Mouse (Mus musculus): ENCODE measurements around the gene Rab4a. TPM values are rescaled to one million over a fixed set of nuclear protein-coding genes. Genes with fewer than 3 reads are reported as not detected.

Rab4a gene
- polyA plus RNA-seq, 1 experiment from 2014 or later = 70.2 TPM

GRCm38 (mm10) chr8:123764671-123765070, 41.1 kb upstream of the Rab4a start:
- WGBS = 34% methylated on average over 4 of the region's 4 CpGs
- H3K27me3 ChIP-seq (ENCODE audit: control insufficient read depth, insufficient read depth, low read length) = no peaks in the 10 kb centered on the region; the same call in 1 of the 2 replicates

GRCm38 (mm10) chr8:123766516-123766915, 39.3 kb upstream of the Rab4a start:
- 92% methylated on average over 4 of the region's 4 CpGs for WGBS
- H3K27ac ChIP-seq (ENCODE audit: low read depth, low read length) = no peak overlapping the region
- no peaks in the 10 kb centered on the region for H3K9me3 ChIP-seq (ENCODE audit: control insufficient read depth, low read length)
- H3K4me1 ChIP-seq (replicated peaks; ENCODE audit: control insufficient read depth, insufficient read depth, low read length) = peaks cover 2% of the 10 kb centered on the region; the same call in 1 of the 2 replicates
- no peak overlapping the region for H3K9ac ChIP-seq (ENCODE audit: low read length)
- H3K4me3 ChIP-seq (ENCODE audit: low read depth, low read length) = no peak overlapping the region
- no peaks in the 10 kb centered on the region for H3K36me3 ChIP-seq (ENCODE audit: control insufficient read depth, insufficient read depth, low read length)
- H3K4me2 ChIP-seq (ENCODE audit: low read depth, low read length, severe bottlenecking) = no peak overlapping the region
- H3K27me3 ChIP-seq (ENCODE audit: control insufficient read depth, insufficient read depth, low read length) = no peaks in the 10 kb centered on the region; the same call in 1 of the 2 replicates
- no peak for DNase-seq (ENCODE audit: low spot score)
- no peak for ATAC-seq (replicated peaks; ENCODE audit: low FRiP score)

More at GRCm38 (mm10) chr8:123764671-123765070, 41.1 kb upstream of the Rab4a start:
- no peak for DNase-seq (ENCODE audit: low spot score)
- no peak for ATAC-seq (replicated peaks; ENCODE audit: low FRiP score)
- Histone ChIP-seq H3K36me3 (ENCODE audit: control insufficient read depth, insufficient read depth, low read length) (no peaks in the 10 kb centered on the region), H3K9me3 (ENCODE audit: control insufficient read depth, low read length) (no peaks in the 10 kb centered on the region), H3K27ac (ENCODE audit: low read depth, low read length) (no peak overlapping the region), H3K4me3 (ENCODE audit: low read depth, low read length) (no peak overlapping the region), H3K4me1 (replicated peaks; ENCODE audit: control insufficient read depth, insufficient read depth, low read length) (peaks cover 6% of the 10 kb centered on the region; the same call in 1 of the 2 replicates), H3K4me2 (ENCODE audit: low read depth, low read length, severe bottlenecking) (no peak overlapping the region), H3K9ac (ENCODE audit: low read length) (no peak overlapping the region)

GRCm38 (mm10) chr8:123767874-123768273, 37.9 kb upstream of the Rab4a start:
- Histone ChIP-seq H3K27ac (ENCODE audit: low read depth, low read length) (no peak overlapping the region), H3K4me3 (ENCODE audit: low read depth, low read length) (no peak overlapping the region), H3K36me3 (ENCODE audit: control insufficient read depth, insufficient read depth, low read length) (no peaks in the 10 kb centered on the region), H3K9me3 (ENCODE audit: control insufficient read depth, low read length) (no peaks in the 10 kb centered on the region), H3K27me3 (ENCODE audit: control insufficient read depth, insufficient read depth, low read length) (no peaks in the 10 kb centered on the region; the same call in 1 of the 2 replicates), H3K4me1 (replicated peaks; ENCODE audit: control insufficient read depth, insufficient read depth, low read length) (no peaks in the 10 kb centered on the region), H3K4me2 (ENCODE audit: low read depth, low read length, severe bottlenecking) (no peak overlapping the region), H3K9ac (ENCODE audit: low read length) (no peak overlapping the region)
- ATAC-seq (replicated peaks; ENCODE audit: low FRiP score) (no peak), DNase-seq (ENCODE audit: low spot score) (no peak)
- WGBS = 78% methylated on average over 8 of the region's 8 CpGs

- peak; percentile 73 for DNase-seq (ENCODE audit: low spot score)
- Histone ChIP-seq H3K27me3 (ENCODE audit: control insufficient read depth, insufficient read depth, low read length) (no peaks in the 10 kb centered on the region), H3K4me3 (ENCODE audit: low read depth, low read length) (no peak overlapping the region), H3K9ac (ENCODE audit: low read length) (no peak overlapping the region), H3K4me1 (replicated peaks; ENCODE audit: control insufficient read depth, insufficient read depth, low read length) (no peaks in the 10 kb centered on the region), H3K36me3 (ENCODE audit: control insufficient read depth, insufficient read depth, low read length) (no peaks in the 10 kb centered on the region), H3K27ac (ENCODE audit: low read depth, low read length) (no peak overlapping the region), H3K9me3 (ENCODE audit: control insufficient read depth, low read length) (no peaks in the 10 kb centered on the region), H3K4me2 (ENCODE audit: low read depth, low read length, severe bottlenecking) (no peak overlapping the region)
- no peak for ATAC-seq (replicated peaks; ENCODE audit: low FRiP score)
- 70% methylated on average over 16 of the region's 16 CpGs for WGBS
Observed at GRCm38 (mm10) chr8:123768492-123769356, 37.1 kb upstream of the Rab4a start.

- no peak for ATAC-seq (replicated peaks; ENCODE audit: low FRiP score)
- H3K4me3 ChIP-seq (ENCODE audit: low read depth, low read length) = no peak overlapping the region
- no peaks in the 10 kb centered on the region for H3K9me3 ChIP-seq (ENCODE audit: control insufficient read depth, low read length)
- no peak overlapping the region for H3K27ac ChIP-seq (ENCODE audit: low read depth, low read length)
- no peak overlapping the region for H3K4me2 ChIP-seq (ENCODE audit: low read depth, low read length, severe bottlenecking)
- 78% methylated on average over 12 of the region's 12 CpGs for WGBS
- H3K27me3 ChIP-seq (ENCODE audit: control insufficient read depth, insufficient read depth, low read length) = no peaks in the 10 kb centered on the region
- DNase-seq (ENCODE audit: low spot score) = no peak
- no peak overlapping the region for H3K9ac ChIP-seq (ENCODE audit: low read length)
- H3K36me3 ChIP-seq (ENCODE audit: control insufficient read depth, insufficient read depth, low read length) = no peaks in the 10 kb centered on the region
- H3K4me1 ChIP-seq (replicated peaks; ENCODE audit: control insufficient read depth, insufficient read depth, low read length) = no peaks in the 10 kb centered on the region
Observed at GRCm38 (mm10) chr8:123773468-123773867, 32.3 kb upstream of the Rab4a start.

- no peak overlapping the region for H3K4me3 ChIP-seq (ENCODE audit: low read depth, low read length)
- 89% methylated on average over 1 of the region's 1 CpGs for WGBS
- no peaks in the 10 kb centered on the region for H3K9me3 ChIP-seq (ENCODE audit: control insufficient read depth, low read length)
Observed at GRCm38 (mm10) chr8:123774491-123774890, 31.3 kb upstream of the Rab4a start.

DNA sequence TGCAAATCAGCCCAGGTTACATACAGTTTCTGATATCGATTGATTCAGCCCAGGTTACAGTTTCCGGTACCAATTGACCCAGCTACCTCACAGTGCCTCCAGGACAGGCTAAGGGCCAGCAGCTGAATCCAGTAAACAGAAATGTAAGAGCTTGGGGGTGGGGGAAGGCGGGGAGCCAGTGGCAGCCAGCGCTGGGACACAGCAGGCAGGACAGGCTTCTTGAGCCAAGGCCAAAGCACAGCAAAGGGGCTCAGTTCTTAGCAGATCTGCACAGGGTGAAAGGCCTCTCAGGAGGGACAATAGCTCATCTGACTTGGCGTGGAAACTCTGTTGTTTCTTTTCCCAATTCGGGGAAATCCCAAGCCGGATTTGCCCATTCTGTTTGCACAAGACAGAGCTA, 28.5 kb upstream of the Rab4a start:
- no peak overlapping the region for H3K9ac ChIP-seq (ENCODE audit: low read length)
- H3K4me1 ChIP-seq (replicated peaks; ENCODE audit: control insufficient read depth, insufficient read depth, low read length) = peaks cover 2% of the 10 kb centered on the region; the same call in 1 of the 2 replicates
- no peaks in the 10 kb centered on the region for H3K27me3 ChIP-seq (ENCODE audit: control insufficient read depth, insufficient read depth, low read length)
- no peak for DNase-seq (ENCODE audit: low spot score)
- H3K36me3 ChIP-seq (ENCODE audit: control insufficient read depth, insufficient read depth, low read length) = no peaks in the 10 kb centered on the region
- 0 out of 2 replicates have a peak overlapping the region, but pooled peaks have one; percentile 27 for H3K27ac ChIP-seq (ENCODE audit: low read depth, low read length)
- WGBS = 46% methylated on average over 7 of the region's 7 CpGs
- ATAC-seq (replicated peaks; ENCODE audit: low FRiP score) = no peak
- H3K4me2 ChIP-seq (ENCODE audit: low read depth, low read length, severe bottlenecking) = no peak overlapping the region
- H3K9me3 ChIP-seq (ENCODE audit: control insufficient read depth, low read length) = no peaks in the 10 kb centered on the region
- H3K4me3 ChIP-seq (ENCODE audit: low read depth, low read length) = no peak overlapping the region

More at GRCm38 (mm10) chr8:123774491-123774890, 31.3 kb upstream of the Rab4a start:
- Histone ChIP-seq H3K27ac (ENCODE audit: low read depth, low read length) (no peak overlapping the region), H3K4me1 (replicated peaks; ENCODE audit: control insufficient read depth, insufficient read depth, low read length) (no peaks in the 10 kb centered on the region), H3K4me2 (ENCODE audit: low read depth, low read length, severe bottlenecking) (no peak overlapping the region), H3K9ac (ENCODE audit: low read length) (no peak overlapping the region), H3K36me3 (ENCODE audit: control insufficient read depth, insufficient read depth, low read length) (no peaks in the 10 kb centered on the region), H3K27me3 (ENCODE audit: control insufficient read depth, insufficient read depth, low read length) (no peaks in the 10 kb centered on the region)
- DNase-seq (ENCODE audit: low spot score) (no peak), ATAC-seq (replicated peaks; ENCODE audit: low FRiP score) (no peak)

DNA sequence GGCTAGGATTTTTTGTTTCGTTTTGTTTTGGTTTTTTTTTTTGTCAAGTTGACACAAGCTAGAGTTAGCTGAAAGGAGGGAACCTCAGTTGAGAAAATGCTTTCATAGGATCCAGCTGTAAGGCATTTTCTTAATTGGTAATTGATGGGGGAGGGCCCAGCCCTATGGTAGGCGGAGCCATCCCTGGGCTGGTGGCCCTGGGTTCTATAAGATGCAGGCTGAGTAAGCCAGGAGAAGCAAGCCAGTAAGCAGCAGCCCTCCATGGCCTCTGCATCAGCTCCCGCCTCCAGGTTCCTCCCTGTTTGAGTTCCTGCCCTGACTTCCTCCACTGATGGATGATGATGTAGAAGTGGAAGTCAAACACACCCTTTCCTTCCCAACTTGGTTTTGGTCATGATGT, 25.3 kb upstream of the Rab4a start:
- Histone ChIP-seq H3K27ac (ENCODE audit: low read depth, low read length) (no peak overlapping the region), H3K4me3 (ENCODE audit: low read depth, low read length) (no peak overlapping the region), H3K9ac (ENCODE audit: low read length) (no peak overlapping the region; the same call in 1 of the 2 replicates), H3K4me2 (ENCODE audit: low read depth, low read length, severe bottlenecking) (no peak overlapping the region), H3K9me3 (ENCODE audit: control insufficient read depth, low read length) (no peaks in the 10 kb centered on the region), H3K36me3 (ENCODE audit: control insufficient read depth, insufficient read depth, low read length) (no peaks in the 10 kb centered on the region), H3K4me1 (replicated peaks; ENCODE audit: control insufficient read depth, insufficient read depth, low read length) (peaks cover 2% of the 10 kb centered on the region; the same call in 1 of the 2 replicates), H3K27me3 (ENCODE audit: control insufficient read depth, insufficient read depth, low read length) (no peaks in the 10 kb centered on the region)
- 62% methylated on average over 3 of the region's 3 CpGs for WGBS
- ATAC-seq (replicated peaks; ENCODE audit: low FRiP score) (no peak), DNase-seq (ENCODE audit: low spot score) (no peak)
